Mouse (Mus musculus): Measurements from ENCODE around the gene Ergic1.

Ergic1 gene

GRCm38 (mm10) chr17:26705463-26706359 lies 144.4 kb downstream of the Ergic1 start:
- no peak for DNase-seq
